Mouse (Mus musculus) spleen, postnatal 36 days (tissue): ENCODE results near the gene Elovl7.

ENCODE experiments used
- DNase-seq, 2 experiments: peaks; one replicate each; pipeline ENCODE4 v3.0.0; 2022; ENCODE audit warnings: low spot score in 2 of 2, mixed read lengths in 1 of 2

Elovl7 gene

DNA sequence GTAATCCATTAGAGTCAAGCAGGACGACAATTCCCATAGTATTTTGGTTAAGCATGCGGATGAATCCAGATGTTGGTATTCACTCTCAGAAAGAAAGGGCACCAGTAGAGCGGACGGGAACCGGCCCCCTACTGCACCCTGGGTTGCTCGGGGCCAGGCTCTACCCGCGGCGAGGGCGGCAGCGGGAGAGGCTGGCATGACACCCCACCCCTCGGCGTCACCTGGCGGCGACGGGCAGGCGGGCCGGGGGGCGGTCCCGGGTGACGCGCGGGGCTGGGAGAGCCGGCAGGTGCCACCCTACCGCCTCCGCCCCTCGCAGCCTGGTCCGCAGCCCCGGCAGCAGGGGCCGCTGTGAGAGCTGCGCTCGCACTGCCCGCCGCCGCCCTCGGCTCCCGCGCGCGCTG, at the start of gene Elovl7:
Gene Elovl7, plus strand, starts transcription at position 324 of the 404 bp plus-strand sequence.
- DNase-seq = peak; percentile 69 to 80

DNA sequence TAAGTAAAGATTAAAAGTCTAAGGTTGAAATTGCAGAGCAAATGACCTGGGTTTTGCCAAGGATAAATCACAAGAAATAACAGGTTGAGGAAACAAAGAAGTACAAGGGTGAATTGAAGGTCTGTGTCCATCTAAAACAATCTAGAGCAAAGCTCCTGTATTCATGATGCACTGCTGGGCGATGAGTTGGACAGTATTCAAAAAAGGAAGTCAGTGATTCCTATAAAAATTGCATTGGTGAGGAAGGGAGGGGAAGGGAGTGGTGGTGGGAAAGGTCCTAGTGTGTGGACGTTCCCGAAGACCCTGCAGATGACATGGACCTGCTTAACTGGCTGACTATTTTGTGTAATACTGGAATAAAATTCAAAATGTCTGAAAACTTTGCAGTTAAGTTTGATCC, 49.6 kb upstream of the Elovl7 start:
- DNase-seq = no peak

- DNase-seq = no peak
These were observed 44.2 kb upstream of the Elovl7 start for GRCm38 (mm10) chr13:108170002-108170401.

GRCm38 (mm10) chr13:108170511-108170910, 43.7 kb upstream of the Elovl7 start:
- no peak for DNase-seq

DNA sequence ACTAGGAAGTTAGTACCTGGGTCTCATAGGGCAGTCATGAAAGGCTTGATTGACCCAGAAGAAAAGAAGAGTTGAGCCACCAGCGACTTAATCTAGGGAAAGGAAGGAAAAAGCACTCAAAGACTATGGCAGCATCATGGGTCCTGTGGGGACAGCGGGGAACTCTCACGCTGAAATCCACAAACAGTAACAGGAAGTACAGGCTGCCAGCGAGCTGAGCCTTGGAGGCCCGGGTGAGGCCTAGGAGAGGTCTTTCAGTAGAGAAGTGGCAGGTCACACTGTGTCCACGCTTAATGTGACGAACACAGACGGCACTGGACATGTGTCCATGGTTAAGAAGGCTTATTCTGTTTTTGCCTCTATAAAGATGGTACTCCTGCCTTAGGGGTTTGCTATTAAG, 34.6 kb upstream of the Elovl7 start:
- no peak for DNase-seq

DNA sequence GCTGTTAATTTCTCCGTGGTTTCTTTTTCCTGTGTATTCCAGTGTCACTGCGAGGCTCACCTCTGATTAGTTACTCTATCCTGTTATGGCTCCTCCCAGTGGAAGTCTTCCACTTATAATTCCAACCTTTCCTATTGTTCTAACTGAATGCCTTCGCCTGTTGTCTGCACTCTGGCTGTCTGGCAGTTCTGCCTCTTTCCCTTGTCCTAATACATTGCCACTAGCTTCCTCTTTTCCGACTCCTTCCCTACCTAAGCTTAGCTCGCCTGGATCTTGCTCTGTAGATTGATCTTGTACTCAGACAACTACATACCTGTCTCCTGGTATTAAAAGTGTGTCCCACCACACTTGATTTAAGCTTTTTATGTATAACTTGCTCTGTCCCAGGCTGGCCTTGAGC, 33.4 kb upstream of the Elovl7 start:
- DNase-seq = no peak

DNA sequence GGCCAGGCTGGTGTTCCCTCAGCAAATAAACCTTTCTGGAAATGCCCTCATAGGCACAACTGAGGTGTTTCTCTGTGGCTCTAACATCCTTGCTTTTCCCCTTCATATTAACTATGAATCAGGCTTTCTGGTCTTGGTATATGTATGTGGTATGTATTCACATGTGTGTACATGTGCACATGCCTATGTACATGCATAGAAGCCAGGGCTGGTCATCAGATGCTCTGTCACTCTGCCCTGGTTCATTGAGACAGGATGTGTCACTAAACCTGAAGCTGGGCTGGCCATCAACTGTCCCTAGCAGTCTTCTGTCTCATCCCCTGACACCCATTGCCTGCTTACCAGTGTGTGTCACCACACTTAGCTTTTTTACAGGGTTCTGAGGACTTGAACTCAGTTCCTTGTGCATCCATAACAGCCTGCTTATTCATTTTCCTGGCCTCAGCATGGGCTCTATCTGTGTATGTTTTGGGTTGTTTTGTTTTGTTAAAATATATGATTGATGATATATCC, 29.4 kb upstream of the Elovl7 start:
- no peak for DNase-seq

DNA sequence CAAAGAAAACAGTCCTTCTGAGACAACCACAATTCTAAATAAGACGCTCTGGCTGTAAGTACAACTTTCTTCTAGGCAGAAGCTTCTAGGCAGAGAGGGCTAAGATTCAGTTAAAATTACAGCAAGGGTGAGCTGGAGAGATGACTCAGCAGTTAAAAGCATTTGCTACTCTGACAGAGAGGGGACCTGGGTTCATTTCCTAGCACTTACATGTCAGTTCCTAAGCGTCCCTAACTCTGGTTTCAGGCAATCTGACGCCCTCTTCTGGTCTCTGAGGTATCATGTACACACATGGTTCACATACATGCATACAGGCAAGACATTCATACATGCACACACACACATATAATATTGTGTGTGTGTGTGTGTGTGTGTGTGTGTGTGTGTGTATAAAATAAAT, 28.7 kb upstream of the Elovl7 start:
- no peak for DNase-seq

- DNase-seq = no peak
These were observed 26.2 kb upstream of the Elovl7 start for GRCm38 (mm10) chr13:108187994-108188393.

GRCm38 (mm10) chr13:108191074-108191720, 23.0 kb upstream of the Elovl7 start:
- DNase-seq = peak; percentile 13 to 14

DNA sequence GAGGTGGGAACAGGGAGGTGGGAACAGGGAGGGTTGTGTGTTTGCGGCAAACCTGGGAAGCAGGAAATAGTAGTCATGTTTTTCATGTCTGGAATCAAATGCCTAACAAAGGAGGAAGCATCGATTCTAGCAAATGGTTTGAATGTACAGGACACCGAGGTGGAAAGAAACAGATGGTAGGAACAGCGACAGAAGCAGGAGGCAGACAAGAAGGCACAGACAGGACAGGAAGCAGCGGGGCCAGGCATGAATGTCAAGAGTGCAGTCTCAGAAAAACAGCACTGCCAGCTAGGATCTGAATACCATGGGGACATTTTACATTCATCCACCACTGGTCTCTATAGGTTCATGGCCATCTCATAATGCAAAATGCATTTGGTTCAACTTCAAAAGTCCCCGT, 18.7 kb upstream of the Elovl7 start:
- DNase-seq = no peak

DNA sequence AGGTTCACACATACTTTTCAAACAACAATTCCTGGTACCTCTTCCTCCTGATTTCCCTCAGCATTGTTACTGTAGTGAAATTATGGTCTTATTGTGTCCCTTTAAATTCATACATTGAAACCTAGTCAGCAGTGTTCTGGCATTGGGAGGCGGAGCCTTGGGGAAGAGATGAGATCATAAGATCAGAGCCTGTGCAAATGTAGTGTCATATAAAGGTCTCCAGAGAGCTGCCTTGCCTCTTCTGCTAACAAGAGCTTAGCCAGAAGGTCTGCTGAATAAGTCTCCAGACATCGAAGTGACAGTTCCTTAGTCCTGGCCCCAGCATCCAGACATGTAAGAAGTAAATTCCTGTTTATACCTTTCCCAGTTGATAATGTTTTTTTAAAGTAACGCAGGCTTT, 9.3 kb upstream of the Elovl7 start:
- DNase-seq = no peak

GRCm38 (mm10) chr13:108207447-108207846, 6.8 kb upstream of the Elovl7 start:
- DNase-seq = no peak

DNA sequence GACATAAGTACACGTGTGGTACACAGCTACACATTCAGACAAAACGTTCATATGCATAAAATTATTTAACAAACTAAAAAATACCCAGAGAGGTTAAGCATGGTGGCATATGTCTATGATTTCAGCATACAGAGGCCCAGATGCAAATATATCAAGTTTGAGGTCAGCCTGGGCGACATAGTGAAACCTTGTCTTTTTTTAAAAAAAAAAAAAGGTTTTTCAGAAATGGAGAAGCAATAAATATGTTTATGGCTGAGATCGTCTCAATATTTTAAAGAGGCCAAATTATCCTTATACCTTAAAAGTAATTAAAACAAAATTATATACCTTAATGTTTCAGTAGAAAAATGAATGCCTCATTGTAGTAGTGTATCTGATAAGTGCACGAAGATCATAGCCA, 6.1 kb upstream of the Elovl7 start:
- DNase-seq = no peak

DNA sequence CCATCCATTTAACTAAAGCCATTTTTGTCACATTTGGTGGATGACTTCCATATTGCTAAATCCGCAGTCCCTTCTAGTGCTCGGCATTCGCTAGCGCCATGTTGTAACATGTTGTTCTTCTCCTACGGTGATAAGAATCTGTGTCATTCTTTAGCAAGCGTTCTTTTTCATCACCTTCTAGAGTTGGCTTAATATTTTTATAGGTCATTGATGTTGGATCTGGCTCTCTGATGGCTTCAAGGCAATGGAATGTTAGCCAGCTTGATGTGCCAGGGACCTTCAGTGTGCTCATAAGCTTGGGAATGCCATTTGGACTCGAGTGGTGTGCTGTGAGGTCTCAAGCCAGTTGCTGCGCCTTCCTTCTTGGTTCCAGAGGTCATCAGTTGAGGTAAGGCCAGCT, 3.2 kb upstream of the Elovl7 start:
- DNase-seq = no peak

DNA sequence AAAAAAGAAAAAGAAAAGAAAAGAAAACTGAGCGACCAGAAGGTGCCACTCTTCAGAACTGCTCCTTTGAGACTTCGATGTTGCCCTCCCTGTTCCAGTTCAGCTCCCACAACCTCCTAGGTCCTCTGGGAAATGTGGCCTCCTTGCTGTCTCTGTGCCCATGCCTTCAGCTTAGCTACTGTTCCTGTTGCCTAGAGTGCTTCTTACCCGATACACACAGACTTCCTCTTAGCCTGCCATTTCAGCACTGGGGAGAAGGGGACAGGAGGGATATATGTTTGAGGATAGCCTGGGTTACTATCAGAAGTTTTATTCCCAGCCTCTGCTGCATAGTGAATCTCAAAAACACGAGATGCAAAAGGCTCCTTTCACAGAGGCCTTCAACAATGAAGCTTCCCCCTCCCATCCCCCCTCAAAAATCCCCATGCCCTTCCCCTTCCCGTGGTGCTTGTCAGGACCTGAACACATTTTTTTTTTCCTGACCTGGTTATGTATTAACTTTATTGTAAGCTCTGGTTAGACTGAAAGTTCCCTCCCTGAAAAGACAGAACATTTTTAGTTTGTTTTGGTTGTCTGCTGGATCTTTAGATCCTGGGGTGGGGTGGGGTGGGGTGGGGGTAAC, 1.7 kb upstream of the Elovl7 start:
- no peak for DNase-seq

DNA sequence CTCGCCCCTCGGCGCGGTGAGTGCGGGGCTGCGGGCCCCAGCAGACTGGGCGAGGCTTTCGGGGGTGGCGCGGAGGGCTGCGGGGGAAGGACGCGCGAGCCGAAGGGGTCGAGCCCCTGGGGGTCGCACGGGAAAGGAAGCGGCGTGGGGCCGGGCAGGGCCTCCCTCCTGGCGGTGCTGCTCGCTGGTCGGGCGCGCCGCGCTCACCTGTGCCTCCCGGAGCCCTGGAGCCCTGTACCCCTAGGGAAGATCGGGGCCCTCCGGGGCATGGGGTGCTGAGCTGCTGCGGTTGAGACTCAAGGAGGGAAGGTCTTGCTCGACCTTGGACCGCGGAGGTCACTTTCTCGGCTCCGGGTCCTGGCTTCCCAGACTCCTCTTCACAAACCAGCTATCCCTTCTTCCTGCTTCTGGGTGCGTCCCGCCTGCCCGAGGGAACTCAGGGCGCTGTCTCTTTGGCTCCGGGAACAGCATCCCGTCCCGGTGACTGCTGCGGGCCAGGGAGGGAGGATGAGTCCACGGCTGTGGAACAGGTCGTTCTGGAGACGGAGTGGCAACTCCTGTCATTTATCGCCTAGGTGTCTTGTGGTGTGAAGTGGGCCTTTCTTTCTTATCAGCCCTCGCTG, 392 bp downstream of the Elovl7 start:
- DNase-seq = no peak

- no peak for DNase-seq
These were observed 1.1 kb downstream of the Elovl7 start for GRCm38 (mm10) chr13:108215231-108215780.

- DNase-seq = no peak
These were observed 5.6 kb downstream of the Elovl7 start for GRCm38 (mm10) chr13:108219773-108220172.

- no peak for DNase-seq
These were observed 15.0 kb downstream of the Elovl7 start for GRCm38 (mm10) chr13:108229191-108229590.

- no peak for DNase-seq
These were observed 15.6 kb downstream of the Elovl7 start for GRCm38 (mm10) chr13:108229634-108230330.

DNA sequence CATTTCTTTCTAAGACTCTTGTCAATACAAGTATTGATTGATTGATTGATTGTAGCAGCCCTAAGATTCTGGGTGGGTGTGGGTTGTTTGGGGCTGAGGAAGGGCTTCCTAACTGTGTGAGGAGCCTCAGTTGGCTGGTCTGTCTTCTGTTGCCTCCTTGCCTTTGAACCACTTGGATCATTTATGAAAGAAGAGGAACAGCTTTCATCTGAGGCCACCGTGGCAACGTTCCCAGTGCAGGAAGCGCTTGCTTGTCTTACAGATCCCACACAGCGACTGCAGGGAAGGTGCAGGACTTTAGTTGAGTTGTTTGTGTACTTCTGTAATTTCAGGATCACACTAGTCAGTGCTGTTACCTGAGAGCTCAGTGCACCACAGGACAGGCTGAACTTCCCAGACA, 25.8 kb downstream of the Elovl7 start:
- DNase-seq = no peak
